Mouse (Mus musculus): ENCODE measurements around the gene Trim25.
"Not testable (repeated sequence)": the region's sequence is repeated elsewhere in the genome, so short reads cannot be mapped to it uniquely, and the experiment has no call there.

DNA sequence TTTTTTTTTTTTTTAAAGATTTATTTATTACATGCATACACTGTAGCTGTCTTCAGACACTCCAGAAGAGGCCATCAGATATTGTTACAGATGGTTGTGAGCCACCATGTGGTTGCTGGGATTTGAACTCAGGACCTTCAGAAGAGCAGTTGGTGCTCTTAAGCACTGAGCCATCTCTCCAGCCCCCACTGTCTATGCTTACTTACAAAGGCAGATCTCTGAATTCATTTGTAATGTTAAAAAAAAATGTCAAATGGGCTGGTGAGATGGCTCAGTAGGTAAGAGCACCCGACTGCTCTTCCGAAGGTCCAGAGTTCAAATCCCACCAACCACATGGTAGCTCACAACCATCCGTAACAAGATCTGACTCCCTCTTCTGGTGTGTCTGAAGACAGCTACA is 46.3 kb downstream of the Trim25 start:
- TF ChIP-seq CTCF (IDR thresholded peaks at IDR 0.05; ENCODE audit: low read depth, low read length); POLR2A (IDR thresholded peaks at IDR 0.05; ENCODE audit: extremely low read depth, insufficient read depth, low read length): not testable (repeated sequence)

All from liver, adult 2 months (tissue).